Mouse (Mus musculus): Measurements from ENCODE around the gene Agmat.

GRCm38 (mm10) chr4:141786141-141786540 is 39.7 kb downstream of the Agmat start:
- TF ChIP-seq USF1 (IDR thresholded peaks at IDR 0.05; ENCODE audit: low read depth), result no peak
- TF ChIP-seq CTCF (IDR thresholded peaks at IDR 0.05; ENCODE audit: control insufficient read depth, insufficient read depth, insufficient read length), result no peak
- no peak for TF ChIP-seq CEBPB (IDR thresholded peaks at IDR 0.05; ENCODE audit: low read depth)
- TF ChIP-seq MAX (IDR thresholded peaks at IDR 0.05), result no peak
- TF ChIP-seq MYOG (IDR thresholded peaks at IDR 0.05; ENCODE audit: control insufficient read depth, extremely low read depth, insufficient read length), result no peak
- no peak for TF ChIP-seq FOSL1 (IDR thresholded peaks at IDR 0.05; ENCODE audit: insufficient read depth, low read length, poor library complexity, severe bottlenecking)

Measured in C2C12 (cell line).